Mouse (Mus musculus): Measurements from ENCODE around the gene Fam129c.

Gene Fam129c

DNA sequence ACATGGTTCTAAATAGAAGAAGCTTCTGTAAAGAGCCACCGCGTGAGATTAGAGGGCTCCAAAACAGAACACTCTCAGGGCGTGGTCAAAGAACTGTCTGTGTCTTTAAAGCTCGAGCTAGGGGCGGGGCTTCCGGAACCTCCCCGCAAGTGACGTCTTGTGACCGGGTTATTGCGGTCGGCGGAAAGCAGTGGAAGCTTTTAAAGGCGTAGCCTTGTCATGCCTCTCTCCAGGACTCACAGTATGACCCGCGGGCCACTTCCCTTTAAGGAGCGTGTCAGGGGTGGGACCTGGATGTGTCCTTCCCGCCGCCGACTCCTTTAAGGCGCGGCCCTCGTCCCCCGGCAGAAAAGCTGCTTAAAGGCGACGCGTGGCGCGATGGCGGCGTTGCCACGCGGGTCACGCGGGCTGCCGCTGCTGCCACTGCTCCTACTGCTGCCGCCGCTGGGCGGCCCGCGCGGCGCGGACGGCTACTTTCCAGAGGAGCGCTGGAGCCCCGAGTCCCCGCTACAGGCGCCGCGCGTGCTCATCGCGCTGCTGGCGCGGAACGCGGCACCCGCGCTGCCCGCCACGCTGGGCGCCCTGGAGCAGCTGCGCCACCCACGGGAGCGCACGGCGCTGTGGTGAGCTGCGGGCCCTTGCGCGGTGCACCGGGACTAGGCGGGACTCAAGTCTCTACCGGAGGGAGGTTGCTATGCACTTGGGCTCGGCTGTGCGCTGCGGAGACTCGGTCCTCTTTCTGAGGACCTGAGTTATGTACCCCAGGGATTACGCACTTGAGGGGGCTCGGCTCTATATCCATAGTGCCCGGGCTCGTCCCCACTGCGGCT is 13.6 kb downstream of the Fam129c start, which contains the start of gene Colgalt1:
TSS of gene Colgalt1 (plus strand) at position 177 of the 830 bp plus-strand sequence.
- peak; percentile 96 for DNase-seq (ENCODE audit: low spot score)

DNA sequence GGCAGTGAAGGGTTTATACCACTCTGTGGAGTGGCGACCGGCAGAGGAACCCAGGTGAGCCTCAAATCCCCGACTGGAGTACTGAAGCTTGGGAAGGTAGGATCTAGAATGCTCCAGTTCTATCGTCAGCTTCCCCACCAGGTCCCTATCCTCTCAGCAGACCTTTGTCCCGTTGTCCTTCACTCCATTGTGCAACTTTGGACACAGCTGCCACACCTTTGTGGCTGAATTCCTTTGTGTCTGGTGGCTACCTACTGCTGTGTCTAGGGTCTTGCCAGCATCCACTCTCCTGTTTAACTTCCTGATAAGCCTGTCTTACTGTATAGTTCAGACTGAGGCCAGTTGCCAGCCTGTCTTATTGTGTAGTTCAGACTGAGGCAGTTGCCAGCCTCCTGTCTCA is 14.7 kb downstream of the Fam129c start:
- peak; percentile 74 for DNase-seq (ENCODE audit: low spot score)

DNA sequence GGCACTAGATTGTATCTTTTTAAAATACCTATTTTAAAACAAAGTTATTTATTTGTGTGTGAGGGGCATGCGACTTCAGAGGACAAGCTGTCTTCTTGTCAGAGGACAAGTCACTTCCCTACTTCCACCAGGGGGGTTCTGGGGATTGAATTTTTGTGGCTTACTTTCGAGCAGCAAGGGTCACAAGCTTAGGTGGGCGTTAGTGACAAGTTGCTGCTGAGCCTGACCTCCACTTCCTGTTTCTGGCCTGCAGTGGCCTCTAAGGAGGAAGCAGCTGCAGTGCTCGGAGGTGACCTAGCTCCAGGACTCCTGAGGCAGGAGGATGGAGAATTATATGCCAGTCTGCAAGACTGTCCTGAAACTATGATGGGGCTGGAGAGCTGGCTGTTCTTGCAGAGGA is 16.0 kb downstream of the Fam129c start:
- no peak for DNase-seq (ENCODE audit: low spot score)

DNA sequence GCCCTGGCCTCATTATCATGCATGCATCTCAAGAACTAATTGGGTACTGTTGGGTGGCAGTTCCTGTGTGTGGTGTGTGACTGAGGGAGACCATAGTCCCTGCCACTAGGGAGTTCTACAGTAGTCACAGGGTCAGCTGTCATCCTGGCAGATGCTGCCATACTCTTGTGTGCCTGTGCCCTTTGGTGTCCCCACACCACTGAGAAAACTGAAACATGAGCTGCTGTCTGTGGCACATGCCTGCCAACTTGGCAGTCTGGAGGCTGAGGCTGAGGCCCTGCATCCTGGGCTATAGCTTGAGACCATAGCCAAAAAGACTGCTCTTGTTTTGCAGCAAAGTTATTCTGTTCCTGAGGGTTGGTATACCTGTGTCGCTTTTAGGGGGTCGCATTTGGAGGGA is 22.3 kb downstream of the Fam129c start:
- no peak for DNase-seq (ENCODE audit: low spot score)

DNA sequence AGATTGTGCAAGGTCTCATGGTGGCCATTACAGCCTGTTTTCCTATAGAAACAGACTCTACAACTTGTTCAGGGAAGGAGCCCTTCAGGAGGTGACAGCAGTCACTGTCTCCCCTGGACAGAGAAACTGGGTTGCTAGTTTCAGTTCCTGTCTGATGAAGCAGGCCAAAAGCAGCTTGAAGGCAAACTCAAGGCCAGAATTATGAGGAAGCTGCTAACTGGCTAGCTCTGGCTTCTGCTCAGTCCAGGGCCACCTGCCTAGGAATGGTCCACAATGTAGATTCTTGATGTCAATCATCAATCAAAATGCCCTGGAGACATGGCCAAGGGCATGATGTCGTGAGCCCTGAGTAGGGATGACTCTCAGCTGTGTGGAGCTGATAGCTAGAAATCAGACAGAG is 27.6 kb downstream of the Fam129c start:
- no peak for DNase-seq (ENCODE audit: low spot score)

DNA sequence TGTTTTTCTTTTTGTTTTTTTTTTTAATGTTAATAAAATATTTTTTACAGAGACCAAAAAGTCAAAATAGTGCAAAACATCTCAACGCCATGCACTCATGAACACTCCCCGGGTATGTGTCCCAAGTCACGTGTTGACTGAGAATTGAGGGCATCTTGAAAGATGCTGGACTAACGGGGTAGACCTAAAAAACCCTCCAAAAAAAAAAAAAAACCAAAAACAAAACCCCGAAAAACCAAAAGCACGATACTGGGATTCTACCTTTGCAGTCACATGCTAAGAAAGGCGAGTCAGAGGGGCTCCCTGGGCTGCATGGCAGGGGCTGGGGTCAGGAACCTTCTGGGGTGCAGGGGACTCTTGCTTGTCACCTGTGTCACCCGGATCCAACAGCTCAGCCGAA is 29.3 kb downstream of the Fam129c start:
- DNase-seq (ENCODE audit: low spot score): no peak

DNA sequence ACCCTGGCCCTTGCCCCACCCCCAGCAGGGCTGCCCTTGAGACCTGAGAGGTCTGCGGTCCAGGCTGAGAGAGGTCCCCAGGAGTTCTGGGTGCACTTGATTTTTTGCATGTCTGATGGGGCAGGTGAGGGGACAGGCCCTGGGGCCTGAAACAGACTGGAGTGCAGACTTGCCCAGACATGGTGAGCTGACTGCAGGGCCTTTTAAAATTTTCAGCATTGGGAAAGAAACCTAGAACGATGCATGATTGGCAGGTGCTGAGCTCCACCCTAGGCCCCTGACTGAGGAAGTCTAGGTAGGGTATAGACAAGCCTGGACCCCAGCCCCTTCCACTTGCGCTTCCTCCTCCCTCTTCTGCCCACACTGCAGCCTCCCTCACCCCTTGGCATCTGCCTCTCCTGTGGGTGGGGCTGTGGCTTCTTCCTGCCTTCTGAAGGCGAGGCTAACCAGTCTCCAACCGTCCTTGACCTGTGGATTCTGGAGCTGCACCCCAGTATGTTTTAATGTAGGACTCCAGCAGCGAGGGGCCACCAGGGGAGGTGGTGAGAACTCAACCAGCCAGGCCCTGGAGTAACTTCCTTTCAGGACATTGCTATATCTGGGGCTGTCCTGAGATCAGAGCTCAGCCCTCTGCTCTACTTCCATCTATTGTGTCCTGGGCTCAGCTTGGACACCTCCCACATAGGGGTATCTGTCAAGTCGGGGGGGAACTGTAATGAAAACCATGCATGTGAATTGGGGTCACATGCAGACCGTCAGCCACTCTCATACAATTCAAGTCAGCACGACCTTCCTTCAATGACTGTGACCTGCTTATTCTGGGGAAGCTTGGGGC is 30.0 kb downstream of the Fam129c start:
- no peak for DNase-seq (ENCODE audit: low spot score)

DNA sequence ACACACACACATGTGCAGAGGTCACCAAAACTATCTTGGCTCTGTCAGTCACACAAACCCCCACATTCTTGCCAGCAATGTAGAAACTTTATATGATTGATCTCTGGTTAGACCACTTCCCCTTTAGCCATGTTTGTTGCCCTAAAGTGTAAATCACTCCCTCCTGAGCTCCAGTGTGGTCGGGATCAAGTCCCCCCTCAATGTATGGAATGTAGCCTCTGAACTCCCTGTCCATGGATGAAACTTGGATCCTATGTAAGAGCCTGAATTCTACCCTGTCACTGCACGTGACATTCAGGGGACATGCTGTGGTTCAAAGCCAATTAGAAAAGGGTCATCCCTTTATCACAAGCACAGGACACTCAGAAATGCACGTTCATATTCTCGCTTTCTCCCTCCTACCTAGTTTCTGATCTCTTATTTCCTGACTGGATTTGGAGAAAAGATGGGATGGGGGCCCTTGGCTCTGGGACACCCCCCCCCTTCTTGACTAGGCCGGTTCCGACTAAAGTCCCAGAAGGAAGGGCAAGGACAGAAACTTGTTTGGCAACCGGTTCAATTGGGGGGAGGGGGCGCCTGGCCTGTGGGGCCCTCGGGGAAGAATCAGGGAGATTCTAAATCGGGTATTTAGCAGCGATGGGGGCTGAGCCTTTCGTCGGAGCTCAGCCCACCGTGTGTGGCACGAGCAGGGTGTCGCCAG is 31.1 kb downstream of the Fam129c start:
- DNase-seq (ENCODE audit: low spot score): no peak

DNA sequence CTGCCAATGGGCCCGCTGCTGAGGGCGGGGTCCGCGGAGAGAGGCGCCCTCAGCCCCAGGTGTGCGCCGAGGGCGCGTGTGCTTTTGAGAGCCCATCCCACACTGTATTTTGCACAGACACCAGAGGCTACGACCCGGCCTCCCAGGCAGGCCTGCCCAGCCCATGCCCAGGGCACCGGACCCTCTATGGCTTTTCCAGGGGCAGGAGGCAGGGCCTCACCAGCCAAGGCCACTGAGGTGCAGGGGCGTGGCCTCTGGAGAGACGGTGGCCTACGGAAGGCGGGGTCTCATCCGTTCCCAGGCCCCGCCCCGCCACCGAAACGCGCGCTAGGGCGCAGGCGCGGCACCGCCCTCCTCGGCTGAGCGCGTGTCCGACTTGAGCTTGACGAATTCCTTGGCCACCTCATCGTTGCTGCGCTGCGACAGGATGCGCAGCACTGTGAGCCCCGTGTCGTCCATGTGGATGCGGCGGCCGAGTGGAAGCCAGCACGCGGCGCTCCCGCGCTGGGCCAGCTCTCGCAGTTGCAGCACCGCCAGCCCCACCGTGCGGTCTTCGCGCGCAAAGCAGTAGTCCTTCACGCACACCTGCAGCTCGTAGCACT is 31.7 kb downstream of the Fam129c start:
- DNase-seq (ENCODE audit: low spot score): peak; percentile 89

DNA sequence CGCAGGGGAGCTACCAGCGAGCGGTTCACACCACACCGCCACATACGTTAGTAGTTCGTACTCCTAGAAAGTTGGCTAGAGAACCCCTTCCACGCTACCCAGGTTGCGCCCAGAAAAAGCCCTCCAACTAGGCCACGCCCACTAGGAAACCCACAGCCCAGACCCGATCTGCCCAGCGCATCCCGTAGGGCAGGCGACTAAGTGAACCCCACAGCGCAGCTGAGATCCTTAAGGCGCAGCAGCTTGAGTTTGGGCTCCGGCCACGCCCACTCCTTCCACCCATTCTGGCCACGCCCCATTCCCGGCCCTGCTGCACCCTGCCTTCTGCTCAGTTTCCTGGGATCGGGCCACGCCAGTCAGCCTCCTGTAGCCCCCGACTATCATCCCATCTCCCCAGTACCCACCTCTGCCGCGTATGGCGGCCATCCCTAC is 32.3 kb downstream of the Fam129c start:
- DNase-seq (ENCODE audit: low spot score): no peak

DNA sequence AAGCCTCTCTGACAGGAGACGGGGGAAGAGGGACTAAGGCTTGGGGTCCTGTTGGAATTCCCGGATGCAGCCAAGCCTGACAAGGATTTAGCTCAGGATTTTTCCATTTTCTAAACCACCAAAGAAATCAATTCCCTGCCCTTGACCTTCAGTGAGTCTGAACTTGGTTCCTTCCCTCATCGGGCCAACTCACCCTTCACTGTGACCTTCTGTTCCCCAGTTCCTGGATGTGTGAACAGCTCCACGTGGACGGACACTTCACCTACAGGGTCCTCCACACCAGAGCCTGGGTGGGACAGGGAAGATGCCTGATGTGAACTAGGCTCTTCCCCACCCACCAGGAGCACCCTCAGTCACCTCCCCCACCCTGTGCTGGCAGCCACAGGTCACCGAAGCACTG is 33.3 kb downstream of the Fam129c start:
- DNase-seq (ENCODE audit: low spot score): no peak

DNA sequence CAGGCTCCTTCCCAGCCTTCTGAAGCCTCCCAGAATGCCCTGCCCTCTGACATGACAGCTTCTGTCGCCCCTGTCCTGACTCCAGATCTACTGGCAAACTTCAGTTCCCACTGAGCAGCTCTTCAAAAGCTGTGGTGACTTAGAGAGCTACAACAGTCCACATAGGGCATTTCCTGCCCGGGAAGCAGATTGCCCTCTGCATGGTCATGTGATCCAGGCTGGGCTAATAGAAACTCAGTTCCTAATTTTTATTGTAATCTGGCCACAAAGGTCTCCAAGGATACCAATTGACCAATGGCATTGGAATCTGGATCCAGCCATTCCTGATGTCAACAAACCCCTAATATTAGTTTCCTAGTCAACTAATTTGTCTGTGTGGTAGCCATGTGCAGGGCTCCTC is 34.4 kb downstream of the Fam129c start:
- no peak for DNase-seq (ENCODE audit: low spot score)

DNA sequence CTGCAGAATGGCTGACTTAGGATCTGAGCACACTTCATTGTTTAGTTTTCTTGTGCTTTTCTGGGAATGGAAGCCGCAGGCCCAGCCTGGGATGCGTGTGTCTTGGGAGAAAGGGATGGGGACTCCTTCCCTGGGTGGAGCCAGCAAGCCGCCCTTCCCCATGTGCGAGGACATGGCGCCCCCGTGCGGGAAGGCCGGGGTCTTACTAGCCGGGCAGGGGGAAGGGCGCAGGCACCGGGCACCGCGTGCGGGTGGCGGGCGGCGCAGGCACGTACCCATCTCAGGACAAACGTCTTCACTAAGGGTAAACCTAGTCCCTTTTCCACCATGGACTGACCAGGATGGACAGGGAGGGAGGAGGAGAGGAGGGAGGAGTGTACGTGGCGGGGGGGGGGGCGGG is 35.7 kb downstream of the Fam129c start:
- DNase-seq (ENCODE audit: low spot score): peak; percentile 23

DNA sequence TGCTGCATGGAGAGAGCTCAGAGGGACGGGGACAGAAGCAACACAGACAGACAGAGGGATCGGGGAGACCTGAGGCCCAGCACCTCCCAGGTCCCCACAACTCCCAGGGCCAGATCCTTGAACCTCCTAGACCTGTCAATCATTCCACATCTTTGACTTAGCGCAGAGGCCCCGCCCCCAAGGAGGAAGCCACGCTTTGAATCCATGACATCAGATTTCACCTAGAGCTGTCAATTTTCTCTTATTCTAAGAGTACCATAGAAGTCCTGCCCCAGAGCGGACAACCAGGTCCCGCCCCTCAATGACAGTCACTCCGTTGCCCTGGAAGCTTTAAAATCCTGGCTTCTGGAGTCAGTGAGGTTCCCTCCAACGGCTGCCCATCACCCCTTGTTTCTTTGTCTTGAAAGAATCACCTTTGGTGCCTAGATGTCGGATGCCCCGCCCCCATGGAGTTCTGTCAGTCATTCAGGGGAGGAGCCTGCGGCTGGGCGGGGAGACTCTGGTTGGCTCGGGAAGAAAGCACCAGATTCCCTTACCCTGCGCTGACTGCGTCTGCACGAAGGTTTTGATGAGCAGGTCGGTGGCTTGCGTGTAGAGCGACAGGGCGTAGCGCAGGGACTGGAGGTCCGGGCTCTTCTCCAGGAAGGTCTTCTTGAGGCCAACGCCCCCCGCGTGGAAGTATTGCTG is 36.7 kb downstream of the Fam129c start:
- DNase-seq (ENCODE audit: low spot score): peak; percentile 57

DNA sequence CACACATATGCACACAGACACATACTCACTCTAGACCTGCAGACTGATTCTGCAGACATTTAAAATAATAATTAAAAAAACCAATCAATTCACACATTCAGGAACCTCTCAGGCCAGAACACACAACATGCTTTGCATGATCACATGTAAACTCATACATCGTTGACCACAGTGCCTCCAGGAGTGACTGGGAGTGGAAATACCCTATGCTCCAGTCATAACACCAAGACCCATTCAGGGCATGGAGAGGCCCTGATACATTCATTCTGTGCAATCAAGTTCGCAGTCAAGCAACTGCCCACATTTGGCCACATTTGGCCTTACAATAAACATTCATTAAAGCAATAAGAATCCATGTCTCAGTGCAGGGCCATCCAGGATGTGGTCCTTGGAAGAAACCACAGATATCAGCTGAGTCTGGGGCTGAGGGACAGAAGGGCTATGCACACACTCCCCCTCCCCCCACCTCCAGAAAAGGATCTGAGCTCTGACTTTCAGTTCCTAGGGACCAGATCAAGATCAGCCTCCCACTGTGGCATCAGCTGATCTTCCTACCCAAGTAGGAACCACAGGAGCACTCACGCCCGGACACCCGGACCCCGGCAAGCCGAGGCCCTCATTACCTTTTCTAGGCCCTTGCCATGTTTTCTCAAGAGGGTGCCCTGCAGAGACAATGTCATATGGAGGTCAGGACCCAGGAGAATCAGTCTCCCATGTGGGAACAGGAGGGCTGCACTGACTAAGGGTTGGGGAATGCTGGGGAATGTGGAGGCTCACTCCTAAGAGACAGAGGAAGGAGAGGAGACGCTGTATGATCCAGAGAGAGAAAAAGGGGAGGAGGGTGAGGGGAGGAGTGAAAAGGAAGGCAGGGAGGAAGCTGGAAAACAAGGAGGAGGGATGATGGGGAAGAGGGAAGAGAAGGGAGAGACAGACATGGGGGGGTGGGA is 40.0 kb downstream of the Fam129c start:
- DNase-seq (ENCODE audit: low spot score): no peak

DNA sequence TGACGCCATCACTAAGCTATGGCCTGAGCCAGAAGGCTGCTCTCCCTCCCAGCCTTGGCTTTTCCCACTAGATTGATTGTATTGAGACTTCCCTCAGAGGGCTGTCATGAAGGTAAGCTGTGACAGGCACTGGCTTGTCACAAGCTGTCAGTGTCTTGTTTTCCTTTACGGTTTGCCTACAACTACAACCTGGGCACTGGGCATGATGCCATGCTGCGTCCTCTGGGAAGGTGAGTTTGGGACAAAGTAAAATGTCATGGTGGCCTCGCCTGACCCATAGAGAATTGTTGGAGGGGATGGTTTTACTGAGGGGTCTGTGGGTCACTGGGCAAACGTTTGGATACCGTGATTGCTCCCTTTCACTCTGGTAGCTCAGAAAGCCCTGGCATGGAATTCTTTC is 40.9 kb downstream of the Fam129c start:
- no peak for DNase-seq (ENCODE audit: low spot score)

DNA sequence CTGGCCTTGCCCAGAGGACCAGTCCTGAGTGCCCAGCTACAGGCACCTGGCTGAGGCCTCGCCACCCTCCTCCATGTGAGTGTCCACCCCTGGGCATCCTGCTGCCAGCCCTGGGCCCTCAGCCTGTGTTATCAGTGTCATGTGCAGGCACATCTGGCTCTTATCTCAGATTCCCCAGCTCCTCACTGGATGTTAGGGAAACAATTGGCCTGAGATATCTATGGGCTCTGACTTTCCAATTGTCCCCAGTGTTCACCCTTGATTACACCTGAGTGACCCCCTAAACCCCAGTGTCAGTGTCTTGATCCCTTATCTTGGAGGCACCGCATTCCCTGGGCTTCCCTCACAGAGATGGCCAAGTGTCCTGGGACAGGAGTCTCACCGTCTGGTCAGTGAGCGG is 41.9 kb downstream of the Fam129c start:
- no peak for DNase-seq (ENCODE audit: low spot score)

DNA sequence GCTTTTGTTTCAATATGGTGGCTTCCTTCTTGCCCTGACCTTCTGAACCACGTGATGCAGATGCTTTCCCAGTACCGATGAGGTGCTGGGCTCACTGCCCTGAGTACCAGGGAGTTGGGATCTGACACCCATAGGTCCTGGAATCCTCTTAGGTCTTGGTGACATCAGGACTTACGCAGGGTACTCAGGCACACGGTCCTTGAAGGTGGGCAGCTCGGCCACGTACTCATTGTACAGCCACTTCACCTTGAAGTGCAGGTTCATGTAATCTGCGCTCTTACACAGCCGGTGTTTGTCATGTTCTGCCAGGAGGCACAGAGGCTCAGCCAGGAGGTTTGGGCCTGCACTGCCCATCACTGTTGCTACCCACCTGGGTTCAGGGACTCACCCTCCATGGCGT is 48.1 kb downstream of the Fam129c start:
- DNase-seq (ENCODE audit: low spot score): no peak

DNA sequence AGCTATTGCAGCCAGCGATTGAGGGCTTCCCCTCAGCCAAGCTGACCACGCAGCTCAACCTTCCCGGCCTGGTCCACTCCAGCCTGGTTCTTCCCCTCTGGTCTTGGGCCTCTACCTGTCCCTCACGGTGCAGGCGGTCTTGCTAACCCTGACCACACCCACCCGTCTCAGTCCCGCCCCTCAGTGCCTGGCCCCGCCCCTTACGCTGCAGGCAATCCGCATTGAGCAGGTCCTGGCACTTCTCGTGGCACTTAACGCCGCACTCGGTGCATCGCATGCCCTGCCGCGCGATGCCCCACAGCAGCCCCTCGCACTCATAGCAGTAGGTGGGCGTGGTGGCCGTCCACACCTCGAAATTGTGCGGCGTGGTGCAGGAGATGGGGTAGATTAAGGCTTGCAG is 57.2 kb downstream of the Fam129c start:
- DNase-seq (ENCODE audit: low spot score): peak; percentile 36
